Mouse (Mus musculus): Measurements from ENCODE around the gene Tbx5.

GRCm38 (mm10) chr5:119920941-119921340 lies 88.5 kb downstream of the Tbx5 start:
- TF ChIP-seq CTCF (IDR thresholded peaks at IDR 0.05; ENCODE audit: extremely low read depth, insufficient read depth, insufficient read length, insufficient replicate concordance) = no peak
- TF ChIP-seq POLR2A (IDR thresholded peaks at IDR 0.05; ENCODE audit: low read depth, low read length) = no peak

Data from spleen, adult 2 months (tissue).